Comparison of ENCODE assay signal across 11 mouse cellular contexts in genomic region chr13:45806600-45807525, GRCm38 (mm10).
DNase-seq lines count a peak whose midpoint lies in the region; ATAC-seq lines count a peak whose summit lies in the region.
"Had no signal": no experiment of that assay in that cellular context is flagged by ENCODE, and none has a peak within 500 bp of the region (broad histone marks: within the 10 kb centered on the region; RNA-seq: fewer than 3 reads in every experiment).

No protein-coding gene starts in this region.

- no peaks in the 10 kb centered on the region for H3K27me3 ChIP-seq in embryonic facial prominence, embryonic 12.5 days
- no peaks in the 10 kb centered on the region for H3K27me3 ChIP-seq in hindbrain, embryonic 13.5 days
- H3K27me3 ChIP-seq in neural tube, embryonic 13.5 days, result no peaks in the 10 kb centered on the region
- H3K27me3 ChIP-seq: megakaryocyte, embryonic 14.5 days had no signal

- H3K4me3 ChIP-seq in embryonic facial prominence, embryonic 12.5 days, result no peak overlapping the region
- no peak overlapping the region for H3K4me3 ChIP-seq in hindbrain, embryonic 13.5 days
- H3K4me3 ChIP-seq in neural tube, embryonic 13.5 days, result peak overlapping the region; percentile 24; the same call in 1 of the 2 replicates
- H3K4me3 ChIP-seq: megakaryocyte, embryonic 14.5 days had no signal

- no peak for ATAC-seq in embryonic facial prominence, embryonic 12.5 days (ENCODE audit: insufficient number of reproducible peaks, insufficient read depth, low FRiP score, low TSS enrichment)
- ATAC-seq in hindbrain, embryonic 13.5 days (ENCODE audit: low FRiP score), result no peak
- ATAC-seq in neural tube, embryonic 13.5 days (ENCODE audit: low read depth), result no peak
- no peak for ATAC-seq in activated CD4-positive, CD25-positive, alpha-beta regulatory T cell, adult 4 months

- peaks cover 34% of the 10 kb centered on the region for H3K4me1 ChIP-seq in embryonic facial prominence, embryonic 12.5 days
- H3K4me1 ChIP-seq in hindbrain, embryonic 13.5 days (replicated peaks), result peaks cover 46% of the 10 kb centered on the region
- peaks cover 36% of the 10 kb centered on the region for H3K4me1 ChIP-seq in neural tube, embryonic 13.5 days (replicated peaks)

- peak overlapping the region; percentile 45 for H3K4me2 ChIP-seq in embryonic facial prominence, embryonic 12.5 days (replicated peaks)
- peak overlapping the region; percentile 44 for H3K4me2 ChIP-seq in hindbrain, embryonic 13.5 days
- peak overlapping the region; percentile 51 for H3K4me2 ChIP-seq in neural tube, embryonic 13.5 days
- H3K4me2 ChIP-seq: liver, embryonic 11.5 days had no signal

- H3K27ac ChIP-seq in embryonic facial prominence, embryonic 12.5 days, result no peak overlapping the region
- H3K27ac ChIP-seq in hindbrain, embryonic 13.5 days, result no peak overlapping the region
- H3K27ac ChIP-seq in neural tube, embryonic 13.5 days (replicated peaks), result no peak overlapping the region

- H3K36me3 ChIP-seq in embryonic facial prominence, embryonic 12.5 days, result no peaks in the 10 kb centered on the region
- no peaks in the 10 kb centered on the region for H3K36me3 ChIP-seq in hindbrain, embryonic 13.5 days
- H3K36me3 ChIP-seq in neural tube, embryonic 13.5 days, result no peaks in the 10 kb centered on the region

- intact Hi-C loops in heart, postnatal 25 days (cut with DNase I), result loop anchor here (1.0 to 5.0 kb wide), 2 partner anchors 160 to 174 kb away; partner anchors contain the start of gene Atxn1

- no peaks in the 10 kb centered on the region for H3K9me3 ChIP-seq in embryonic facial prominence, embryonic 12.5 days
- H3K9me3 ChIP-seq in hindbrain, embryonic 13.5 days, result no peaks in the 10 kb centered on the region
- H3K9me3 ChIP-seq in neural tube, embryonic 13.5 days, result no peaks in the 10 kb centered on the region
- H3K9me3 ChIP-seq: megakaryocyte, embryonic 14.5 days had no signal

- no peak overlapping the region for H3K9ac ChIP-seq in embryonic facial prominence, embryonic 12.5 days
- no peak overlapping the region for H3K9ac ChIP-seq in hindbrain, embryonic 13.5 days
- H3K9ac ChIP-seq in neural tube, embryonic 13.5 days, result no peak overlapping the region

- WGBS in embryonic facial prominence, embryonic 12.5 days, result 38% methylated on average over 18 of the region's 18 CpGs
- 48% methylated on average over 18 of the region's 18 CpGs for WGBS in hindbrain, embryonic 13.5 days
- WGBS in neural tube, embryonic 13.5 days, result 46% methylated on average over 18 of the region's 18 CpGs

- DNase-seq in heart, adult 11 months, result peak; percentile 64
- DNase-seq in heart, postnatal 25 days (ENCODE audit: low spot score), result no peak
- DNase-seq in B cell, adult 2 months, result no peak
- DNase-seq in lung, postnatal 25 days (ENCODE audit: low spot score), result no peak
- DNase-seq: kidney, adult 11 months had no signal
